Mouse (Mus musculus): ENCODE measurements around the gene Prim2.
A peak's percentile ranks its signal among the peaks of the same experiment; 100 is the strongest.

The Prim2 gene

GRCm38 (mm10) chr1:33669708-33670141 lies at the start of gene Prim2:
TSS of gene Prim2 (minus strand) at chr1:33669795.
- DNase-seq, result peak; percentile 92

DNA sequence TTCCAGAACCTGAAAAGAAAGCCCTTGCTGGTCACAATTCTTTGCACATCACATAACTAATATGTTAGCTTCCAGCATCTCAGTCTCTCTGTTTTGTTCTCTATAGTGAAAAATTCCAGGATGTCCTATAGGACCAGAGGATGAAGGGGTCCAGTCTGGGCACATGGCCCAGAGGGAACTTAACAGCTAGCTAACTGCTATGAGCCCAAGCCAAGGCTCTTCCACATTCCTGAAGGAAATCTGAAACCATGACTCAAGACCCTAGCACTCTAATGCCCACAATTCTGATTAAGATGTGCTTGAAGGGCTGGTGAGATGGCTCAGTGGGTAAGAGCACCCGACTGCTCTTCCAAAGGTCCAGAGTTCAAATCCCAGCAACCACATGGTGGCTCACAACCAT lies 48.0 kb upstream of the Prim2 start:
- no peak for DNase-seq

DNA sequence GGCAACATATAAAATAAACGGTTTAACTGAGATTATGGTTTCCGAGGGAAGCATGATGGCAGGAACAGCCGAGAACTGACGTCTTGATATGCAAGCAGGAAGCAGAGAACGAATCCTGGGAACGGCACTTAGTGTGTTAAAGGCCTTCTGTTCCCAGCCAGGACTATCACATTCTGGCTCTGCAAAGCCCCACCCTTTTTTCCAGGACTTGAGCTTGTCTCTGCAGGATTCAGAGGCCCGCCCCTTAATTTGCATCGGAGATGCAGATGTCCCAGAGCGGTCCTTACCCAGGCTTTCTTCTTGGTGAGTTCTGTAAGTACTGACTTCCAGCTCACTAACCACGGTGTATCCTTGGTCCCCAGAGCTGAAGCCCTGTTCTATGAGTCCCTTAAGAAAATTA lies 45.2 kb upstream of the Prim2 start:
- no peak for DNase-seq

DNA sequence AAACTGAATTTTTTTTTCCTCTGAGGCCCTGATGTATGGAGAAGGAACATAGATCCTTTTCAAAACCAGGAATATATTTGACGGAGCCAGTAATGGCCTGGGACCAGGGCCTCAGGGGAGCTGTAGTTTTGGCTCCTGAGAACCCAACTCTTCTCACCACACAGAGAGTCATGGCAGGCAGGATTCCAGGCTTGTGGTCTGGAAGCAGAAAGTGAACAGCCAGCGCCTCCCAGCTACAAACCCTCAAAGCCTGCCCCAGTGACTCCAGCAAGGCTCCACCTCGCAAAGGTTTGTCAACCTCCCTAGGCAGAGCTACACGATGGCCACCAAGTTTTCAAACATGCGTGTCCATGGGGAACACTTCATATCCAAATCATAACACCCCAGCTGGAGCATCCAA lies 42.4 kb upstream of the Prim2 start:
- no peak for DNase-seq

DNA sequence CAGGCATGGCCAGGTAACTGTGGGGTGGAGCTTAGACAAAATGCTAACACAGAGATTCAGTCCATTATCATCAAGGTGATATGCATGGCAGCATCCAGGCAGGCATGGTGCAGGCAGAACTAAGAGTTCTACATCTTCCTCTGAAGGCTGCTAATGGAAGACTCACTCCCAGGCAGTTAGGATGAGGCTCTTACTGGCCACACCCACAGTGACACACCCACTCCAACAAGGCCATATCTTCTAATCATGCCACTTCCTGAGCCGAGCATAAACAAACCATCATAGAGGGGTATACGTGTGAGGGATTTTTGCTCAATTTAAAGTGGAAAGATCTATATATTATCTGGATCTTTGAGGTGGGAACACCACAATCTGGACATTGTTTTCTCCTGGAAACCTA lies 40.0 kb upstream of the Prim2 start:
- DNase-seq, result peak; percentile 26

GRCm38 (mm10) chr1:33701244-33701643 lies 31.6 kb upstream of the Prim2 start:
- no peak for DNase-seq

DNA sequence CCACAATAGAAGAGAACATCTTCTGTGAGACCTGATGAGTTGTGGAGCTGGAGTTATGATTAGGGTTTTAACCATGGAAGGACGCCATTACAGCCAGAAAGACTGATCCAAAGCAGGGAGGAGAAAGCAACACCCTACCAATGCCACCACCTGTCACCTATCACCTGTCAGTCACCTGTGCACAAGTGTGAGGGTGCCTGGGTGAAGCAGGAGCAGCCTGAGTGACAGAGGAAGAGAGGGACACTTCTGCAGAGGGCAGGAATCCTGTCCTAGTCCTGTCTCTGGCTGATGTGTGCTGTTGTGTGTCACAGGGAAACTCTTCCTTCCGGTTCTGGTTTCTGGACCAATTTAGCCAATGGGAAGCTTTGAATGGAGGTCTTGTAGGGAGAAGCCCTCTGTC lies 26.4 kb upstream of the Prim2 start:
- no peak for DNase-seq

DNA sequence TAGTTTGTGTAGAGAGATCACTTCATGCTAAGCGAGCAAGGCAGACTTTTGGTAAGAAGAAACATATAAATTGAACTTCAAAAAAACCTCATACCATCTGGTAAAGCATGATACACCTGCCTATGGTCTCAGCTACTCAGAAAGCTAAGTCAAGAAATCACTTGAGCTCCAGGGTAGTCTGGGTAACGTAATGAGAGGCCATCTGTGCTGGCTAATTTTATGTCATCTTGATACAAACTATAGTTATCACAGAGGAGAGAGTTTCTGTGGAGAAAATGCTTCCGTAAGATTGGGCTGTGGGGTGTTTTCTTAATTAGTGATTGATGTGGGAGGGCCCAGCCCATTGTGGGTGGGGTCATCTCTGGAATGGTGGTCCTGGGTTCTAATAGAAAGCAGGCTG lies 24.3 kb upstream of the Prim2 start:
- DNase-seq, result no peak

DNA sequence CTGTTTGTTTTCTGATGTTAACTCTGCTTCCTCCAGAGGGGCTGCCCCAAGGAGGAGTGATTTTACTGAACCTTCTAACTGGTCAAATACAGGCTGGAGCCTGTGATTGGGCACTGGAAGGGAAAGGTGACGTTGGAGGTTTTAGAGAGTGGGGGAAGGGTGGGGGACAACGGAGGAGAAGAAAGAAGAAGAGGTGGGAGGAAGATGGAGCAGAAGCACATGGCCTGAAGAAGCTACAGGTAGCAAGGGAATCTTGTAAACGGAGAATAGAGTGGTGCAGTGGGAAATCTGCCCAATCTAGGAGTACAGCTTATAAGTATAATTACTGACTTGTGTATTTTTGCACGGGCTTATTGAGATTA lies 20.5 kb upstream of the Prim2 start:
- DNase-seq, result no peak

DNA sequence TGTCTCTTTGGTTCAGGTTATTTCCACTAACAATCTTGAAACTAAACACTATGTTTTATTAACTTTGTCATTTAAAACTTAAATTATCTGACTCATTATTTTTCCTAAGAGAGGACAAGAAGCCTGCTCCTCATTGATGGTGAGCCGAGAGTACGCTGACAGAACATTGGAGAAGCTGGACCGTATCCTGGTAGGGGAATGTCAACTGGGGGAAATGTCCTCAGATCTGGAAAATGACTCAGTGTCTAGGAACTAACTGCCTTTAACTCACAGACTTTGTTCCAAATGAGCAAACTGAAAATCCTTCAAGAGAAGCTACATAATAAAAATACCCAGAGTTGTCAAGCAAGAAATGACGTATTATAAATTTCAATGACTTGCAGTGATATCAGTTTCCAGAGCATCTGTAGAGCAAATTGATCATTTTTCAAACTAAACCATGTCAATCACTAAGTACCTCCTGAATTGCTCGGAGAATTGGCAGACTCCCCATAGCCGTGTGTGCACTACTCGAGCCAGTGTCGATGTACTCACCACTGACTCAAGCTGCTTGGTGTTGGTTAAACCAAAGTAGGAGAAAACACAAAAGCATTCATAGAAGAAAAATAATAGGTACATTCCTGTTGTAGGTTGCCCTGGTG lies 20.0 kb upstream of the Prim2 start:
- no peak for DNase-seq

DNA sequence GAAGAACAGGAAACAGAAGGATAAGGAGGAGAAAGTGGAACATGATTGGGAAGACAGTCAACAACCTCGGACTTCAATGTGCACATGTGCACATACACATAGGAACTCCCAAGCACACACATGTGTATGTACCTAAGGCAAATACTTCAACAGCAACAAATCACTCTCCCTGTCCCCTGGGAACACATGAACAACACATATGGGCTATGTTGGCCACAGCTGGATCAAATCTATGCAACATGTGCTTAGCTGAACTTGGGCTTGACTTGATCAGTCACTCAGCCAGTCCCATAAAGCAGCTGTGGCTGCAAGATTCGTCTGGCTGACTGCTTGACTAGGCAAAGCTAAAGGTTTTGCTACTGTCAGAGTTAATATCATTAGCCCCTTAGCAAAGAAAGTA lies 19.2 kb upstream of the Prim2 start:
- no peak for DNase-seq

GRCm38 (mm10) chr1:33684459-33684858 lies 14.9 kb upstream of the Prim2 start:
- peak; percentile 32 for DNase-seq

DNA sequence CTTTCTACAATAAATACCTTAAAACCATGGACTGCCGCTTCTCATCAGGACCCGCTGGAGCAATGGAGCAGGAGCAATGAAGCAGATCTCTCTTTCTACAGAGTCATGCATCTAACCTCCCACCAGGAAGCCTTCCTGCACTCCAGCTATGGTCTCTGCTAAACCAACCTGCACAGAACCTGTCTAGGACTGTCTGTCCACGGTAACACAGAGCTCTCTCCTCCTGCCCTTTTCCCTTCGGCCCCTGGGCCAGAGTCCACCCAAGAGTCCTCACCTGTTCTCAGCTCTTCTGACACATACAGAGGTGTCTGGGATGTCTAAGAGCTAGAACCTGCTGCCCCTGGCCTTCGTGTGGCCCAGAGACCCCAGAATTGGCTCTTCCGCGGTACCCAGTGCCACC lies 11.3 kb upstream of the Prim2 start:
- no peak for DNase-seq

DNA sequence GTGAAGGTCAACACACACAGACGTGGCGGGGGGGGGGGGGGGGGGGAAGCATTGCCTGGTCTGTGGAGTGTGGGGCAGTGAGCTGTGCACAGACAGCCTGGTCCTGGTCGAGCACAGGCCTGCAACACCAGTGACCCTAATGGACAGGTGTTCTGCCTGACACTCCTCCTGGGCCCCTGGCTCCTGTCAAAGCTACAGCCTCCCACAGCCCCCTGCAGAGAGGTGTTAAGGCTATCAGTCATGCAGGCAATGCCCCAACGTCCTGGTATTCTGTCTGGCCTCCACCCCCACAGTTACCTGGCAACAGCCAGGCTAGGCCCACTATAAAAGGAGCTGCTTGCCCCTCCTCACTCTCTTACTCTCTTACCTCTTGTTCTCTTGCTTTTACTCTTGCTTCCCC lies 10.8 kb upstream of the Prim2 start:
- DNase-seq, result no peak

- no peak for DNase-seq
Observed at GRCm38 (mm10) chr1:33673158-33673960, 3.8 kb upstream of the Prim2 start.

GRCm38 (mm10) chr1:33672514-33672913 lies 2.9 kb upstream of the Prim2 start:
- DNase-seq, result peak; percentile 50

DNA sequence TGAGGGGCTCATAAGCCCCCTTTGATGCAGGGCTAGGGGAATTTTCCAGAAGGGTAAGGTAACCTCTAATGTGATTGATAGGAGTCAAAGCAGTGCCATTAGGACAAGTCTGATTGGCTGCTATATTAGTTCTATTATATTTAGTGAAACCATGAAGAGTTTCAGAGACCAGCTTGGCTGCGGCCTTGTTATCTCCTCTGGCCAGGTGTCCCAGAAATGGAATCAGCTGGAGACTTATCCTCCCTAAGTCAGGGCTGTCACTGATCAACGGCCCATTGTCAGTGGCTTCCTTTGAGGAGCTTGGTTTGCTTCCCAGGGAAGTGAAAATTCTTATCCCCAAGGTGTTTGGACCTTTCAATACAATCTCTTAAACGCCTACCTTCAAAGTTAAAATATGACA lies 2.5 kb upstream of the Prim2 start:
- peak; percentile 71 for DNase-seq

DNA sequence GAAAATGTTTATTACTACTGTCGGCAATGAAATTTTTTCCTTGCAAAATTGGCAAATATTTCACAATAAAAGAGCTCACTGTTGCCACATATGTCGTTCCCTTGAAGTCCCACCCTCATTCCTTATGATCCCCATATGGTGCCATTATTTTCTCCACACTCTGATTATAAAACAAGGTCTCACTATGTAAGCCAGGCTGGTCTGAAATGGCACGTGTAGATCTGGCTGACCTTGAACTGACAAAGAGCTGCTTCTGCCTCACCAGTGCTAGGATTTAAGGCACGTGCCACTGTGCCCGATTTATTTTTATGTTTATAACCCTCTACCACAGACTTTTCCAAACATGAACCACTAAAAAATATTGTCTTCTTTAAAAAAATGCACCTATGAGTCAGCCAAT lies 1.8 kb upstream of the Prim2 start:
- no peak for DNase-seq

GRCm38 (mm10) chr1:33670164-33670616 lies 595 bp upstream of the Prim2 start:
- DNase-seq, result peak; percentile 85

DNA sequence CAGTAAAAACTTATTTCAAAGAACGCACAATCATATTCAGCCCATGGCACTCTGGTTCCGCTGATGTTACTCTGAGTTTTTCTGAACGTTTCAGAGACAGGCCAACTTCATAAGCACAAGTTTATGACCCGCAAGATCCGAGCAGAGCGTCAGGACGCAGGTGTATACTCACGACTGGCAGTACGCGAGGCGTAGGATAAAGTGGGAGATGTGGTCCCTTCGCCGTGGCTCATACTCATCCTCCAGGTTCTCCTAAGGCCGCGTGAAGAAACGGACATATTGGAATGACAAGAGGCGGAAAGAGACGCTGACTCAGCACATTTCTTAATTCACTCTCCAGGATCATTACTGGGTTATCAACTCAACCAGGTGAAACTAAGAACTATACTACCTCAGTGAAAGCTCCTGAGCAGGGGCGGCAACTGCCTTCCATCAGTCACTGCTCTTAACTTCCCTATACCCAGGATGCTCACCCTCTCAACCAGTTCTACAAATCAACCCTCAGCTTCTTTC lies 5.9 kb downstream of the Prim2 start:
- DNase-seq, result no peak

GRCm38 (mm10) chr1:33663163-33663562 lies 6.4 kb downstream of the Prim2 start:
- DNase-seq, result peak; percentile 25

GRCm38 (mm10) chr1:33658302-33658701 lies 11.3 kb downstream of the Prim2 start:
- no peak for DNase-seq

DNA sequence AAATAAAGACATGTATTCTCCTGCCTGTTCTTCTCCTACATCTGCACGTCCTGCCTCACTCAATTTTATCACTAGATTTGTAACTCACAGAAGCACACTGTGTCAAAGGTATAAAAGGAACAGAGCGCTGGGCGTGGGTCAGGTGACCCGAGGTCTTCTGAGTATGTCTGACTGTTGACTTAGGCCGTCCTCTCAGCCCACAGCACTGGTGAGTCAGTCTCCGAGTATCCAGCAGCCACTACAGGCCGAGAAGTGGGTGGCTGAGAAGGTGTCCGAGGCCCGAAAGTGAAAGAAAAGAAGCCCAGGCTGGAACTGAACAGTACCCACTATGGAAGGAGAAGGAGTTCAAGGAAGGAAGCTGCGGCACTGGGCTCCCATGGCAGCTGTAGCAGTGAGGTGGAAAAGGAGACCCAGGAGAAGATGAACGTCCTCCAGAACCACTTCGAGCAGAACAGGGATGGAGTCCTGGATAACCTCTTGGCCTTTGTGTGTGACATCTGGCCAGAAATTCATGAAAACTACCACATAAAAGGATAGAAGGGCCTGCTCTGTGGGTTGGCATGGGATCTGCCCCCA lies 11.9 kb downstream of the Prim2 start:
- DNase-seq, result no peak

GRCm38 (mm10) chr1:33650875-33651274 lies 18.7 kb downstream of the Prim2 start:
- DNase-seq, result no peak

All from liver (tissue).